Mouse (Mus musculus): ENCODE data around the gene Washc2.

DNA sequence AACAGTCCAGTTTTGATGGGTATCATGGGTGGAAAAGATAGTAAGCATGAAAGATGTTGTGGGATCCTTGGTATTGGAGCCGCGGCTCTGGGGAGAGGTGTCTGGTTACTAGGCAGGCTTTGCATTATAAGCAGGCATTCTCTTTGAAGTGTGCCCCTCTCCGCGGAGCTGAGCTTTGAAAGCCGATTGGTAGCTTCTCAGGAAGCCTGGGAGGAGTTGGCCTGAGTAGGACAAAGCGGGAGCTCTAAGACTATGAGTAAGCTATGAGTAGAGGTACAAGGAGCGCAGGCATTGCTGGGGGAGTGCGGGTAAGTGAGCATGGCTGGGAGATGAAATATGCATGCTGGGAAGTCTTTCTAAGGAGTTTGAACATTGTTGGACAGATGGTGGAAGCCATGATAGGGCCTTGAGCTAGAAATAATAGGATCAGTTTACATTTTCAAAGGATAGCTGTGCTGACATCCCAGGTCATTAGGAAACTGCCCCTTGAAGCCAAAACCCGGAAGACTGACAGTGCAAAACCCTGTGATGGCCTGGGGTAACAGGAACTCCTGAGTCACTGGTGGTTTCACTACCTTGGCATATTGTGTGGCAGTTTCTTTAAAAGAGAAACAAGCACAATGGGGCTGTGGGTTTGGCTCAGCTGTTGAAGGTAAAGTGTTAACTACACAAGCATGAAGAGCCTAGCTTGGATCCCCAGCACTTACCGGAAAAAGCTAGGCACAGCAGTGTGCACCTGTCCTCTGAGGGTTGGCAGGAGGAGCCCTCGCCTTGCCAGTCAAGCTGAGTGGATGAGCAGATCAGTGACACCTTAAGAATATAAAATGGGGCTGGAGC is 58.7 kb downstream of the Washc2 start:
- TF ChIP-seq CTCF (IDR thresholded peaks at IDR 0.05; ENCODE audit: borderline replicate concordance, insufficient read depth, low read length) (no peak), POLR2A (IDR thresholded peaks at IDR 0.05; ENCODE audit: low read depth, low read length) (no peak)

Measured in embryonic fibroblast, embryonic 13.5 days (primary cell).